Mouse (Mus musculus) activated CD4-positive, CD25-positive, alpha-beta regulatory T cell, adult 4 months (primary cell): ENCODE data around the gene Pklr. TPM values are rescaled to one million over a fixed set of nuclear protein-coding genes. Genes with fewer than 3 reads are reported as not detected.
"Not testable (repeated sequence)": the region's sequence is repeated elsewhere in the genome, so short reads cannot be mapped to it uniquely, and the experiment has no call there.

ENCODE experiments used
- ATAC-seq: one replicate; pipeline ENCODE4 v1.8.0; 2017
- polyA plus RNA-seq, 2 experiments: library from polyadenylated mRNA; unstranded; fragments of 100-300 nt; shearing (Covaris generic); gene quantifications; one replicate each; pipeline ENCODE4 v1.2.1; 2017

Gene Pklr
- polyA plus RNA-seq, 2 experiments from 2014 or later = not detected

DNA sequence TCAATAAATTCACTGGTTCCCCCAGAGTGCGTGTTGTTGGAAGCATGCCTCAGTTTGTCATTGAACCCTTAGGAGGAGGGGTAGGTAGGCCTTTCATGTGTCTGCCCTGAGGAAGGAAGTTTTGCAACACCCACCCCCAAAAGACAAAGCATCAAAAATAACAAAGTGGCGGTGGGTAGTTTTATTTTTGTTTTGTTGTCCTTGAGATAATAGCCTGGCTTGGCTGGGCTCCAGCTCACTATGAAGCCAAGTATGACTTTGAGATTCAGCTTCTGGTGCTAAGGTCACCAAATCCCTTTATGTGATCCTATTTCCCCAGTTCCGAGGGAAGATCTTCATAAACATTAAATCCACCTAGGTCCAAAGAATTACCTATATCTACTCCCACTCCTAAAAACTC is 11.7 kb upstream of the Pklr start:
- no peak for ATAC-seq

GRCm38 (mm10) chr3:89125981-89126380 is 10.0 kb upstream of the Pklr start:
- no peak for ATAC-seq

- ATAC-seq = no peak
Measured at GRCm38 (mm10) chr3:89129908-89130307, 6.0 kb upstream of the Pklr start.

- ATAC-seq = no peak
Measured at GRCm38 (mm10) chr3:89131816-89132215, 4.1 kb upstream of the Pklr start.

DNA sequence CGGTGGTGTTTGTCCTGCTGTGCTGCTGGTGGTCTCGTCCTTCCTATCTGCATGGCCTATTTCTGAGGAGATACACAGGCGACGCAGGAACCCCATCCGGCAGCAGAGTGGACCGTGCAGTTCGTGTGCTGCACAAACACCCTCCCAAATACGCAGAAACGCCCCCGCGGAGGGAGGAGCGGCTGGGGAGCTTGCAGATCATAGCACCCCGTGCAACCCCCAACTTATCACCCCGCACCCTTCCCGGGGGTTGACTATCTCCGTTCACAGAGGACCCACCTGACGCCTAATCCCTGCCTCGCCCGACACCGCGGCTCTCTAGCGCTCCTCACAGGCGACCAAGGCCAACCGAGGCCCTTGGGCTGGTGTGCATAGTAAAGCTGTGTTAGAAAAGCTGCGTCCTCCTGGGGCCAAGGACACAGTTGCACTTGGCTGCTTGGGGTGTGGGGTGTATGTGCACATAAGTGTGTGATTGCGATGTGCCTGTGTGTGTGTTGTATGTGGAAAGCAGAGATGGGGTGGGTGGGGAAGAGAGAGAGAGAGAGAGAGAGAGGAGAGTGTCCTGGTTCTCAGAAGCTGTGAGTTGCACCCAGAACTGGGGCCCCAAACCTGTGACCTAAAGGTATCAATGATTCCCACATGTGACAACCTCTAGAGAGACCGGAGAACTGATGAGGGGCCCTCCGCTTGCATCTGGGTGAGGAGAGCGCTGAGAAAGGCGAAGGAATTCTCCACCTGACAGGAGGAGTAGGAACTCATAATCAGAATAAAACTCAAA is 3.5 kb upstream of the Pklr start:
- ATAC-seq = no peak

- ATAC-seq = no peak
Measured at GRCm38 (mm10) chr3:89133063-89133450, 2.9 kb upstream of the Pklr start.

DNA sequence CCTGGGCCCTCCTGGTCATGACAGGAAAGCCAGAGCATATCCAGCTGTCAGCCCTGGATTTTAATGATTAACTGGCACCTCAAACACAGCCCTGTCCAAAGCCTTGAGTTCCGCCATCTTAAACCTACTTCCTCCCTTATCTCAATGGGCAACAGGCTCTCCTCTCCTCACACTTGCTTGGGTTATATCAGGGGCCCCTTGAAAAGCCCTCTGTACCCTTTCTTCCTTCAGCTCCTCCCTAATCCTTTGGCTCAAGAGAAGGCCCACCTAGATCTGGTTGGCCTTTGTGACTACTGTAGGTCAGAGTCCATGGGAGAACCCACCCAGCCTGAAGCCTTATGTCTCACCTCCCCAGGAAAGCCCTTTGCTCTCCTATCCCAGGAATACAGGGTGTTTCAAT is 2.2 kb upstream of the Pklr start:
- no peak for ATAC-seq

DNA sequence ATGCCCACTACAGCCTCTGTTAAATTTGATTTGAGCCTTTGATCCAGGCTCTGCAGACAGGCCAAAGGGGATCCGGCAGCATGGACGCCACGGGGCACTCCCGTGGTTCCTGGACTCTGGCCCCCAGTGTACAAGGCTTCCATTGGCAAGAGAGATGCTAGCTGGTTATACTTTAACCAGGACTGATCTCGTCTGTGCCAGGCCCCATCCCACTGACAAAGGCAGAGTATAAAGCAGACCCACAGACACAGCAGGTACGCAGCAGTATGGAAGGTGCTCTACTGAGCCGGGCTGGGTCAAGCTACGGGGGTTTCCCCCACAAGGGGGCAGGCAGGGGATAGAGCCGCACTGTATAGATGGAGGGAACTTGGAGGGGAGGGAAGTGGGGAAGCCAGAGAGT is 423 bp downstream of the Pklr start:
- no peak for ATAC-seq

DNA sequence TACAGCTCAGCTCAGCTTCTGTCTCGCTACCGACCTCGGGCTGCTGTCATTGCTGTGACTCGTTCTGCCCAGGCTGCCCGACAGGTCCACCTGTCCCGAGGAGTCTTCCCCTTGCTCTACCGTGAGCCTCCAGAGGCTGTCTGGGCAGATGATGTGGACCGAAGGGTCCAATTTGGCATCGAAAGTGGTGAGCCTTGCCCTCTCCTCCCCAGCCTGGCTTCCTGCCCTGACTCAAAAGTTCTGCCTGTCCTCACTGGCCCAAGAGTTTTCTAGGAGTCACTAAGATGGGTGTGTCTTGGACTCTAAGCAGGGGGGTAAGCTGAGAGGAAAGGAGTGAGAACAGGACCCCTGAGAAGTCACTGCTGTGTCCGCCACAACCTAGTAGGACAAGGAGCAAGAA is 8.9 kb downstream of the Pklr start:
- ATAC-seq = no peak

DNA sequence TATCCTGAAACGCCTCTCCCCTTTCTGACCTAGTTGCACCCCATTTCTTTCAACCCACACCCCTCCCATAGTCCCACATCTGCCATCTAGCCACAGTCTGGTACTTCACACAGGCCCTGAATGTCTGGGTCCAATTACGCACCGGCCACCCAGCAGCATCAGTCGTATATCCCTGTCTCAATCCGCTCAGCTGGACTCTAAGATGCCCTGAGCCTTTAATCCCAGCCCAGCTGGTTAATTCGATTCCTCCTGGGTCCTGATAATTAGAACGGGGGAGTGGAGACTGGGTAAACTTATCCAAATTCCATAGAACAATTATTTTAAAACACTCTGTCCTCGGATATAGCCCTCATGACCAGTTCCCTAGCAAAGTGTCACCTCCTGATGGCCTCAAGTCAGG is 9.6 kb downstream of the Pklr start:
- no peak for ATAC-seq

- ATAC-seq = no peak
Measured at GRCm38 (mm10) chr3:89147101-89147978, 11.4 kb downstream of the Pklr start.

DNA sequence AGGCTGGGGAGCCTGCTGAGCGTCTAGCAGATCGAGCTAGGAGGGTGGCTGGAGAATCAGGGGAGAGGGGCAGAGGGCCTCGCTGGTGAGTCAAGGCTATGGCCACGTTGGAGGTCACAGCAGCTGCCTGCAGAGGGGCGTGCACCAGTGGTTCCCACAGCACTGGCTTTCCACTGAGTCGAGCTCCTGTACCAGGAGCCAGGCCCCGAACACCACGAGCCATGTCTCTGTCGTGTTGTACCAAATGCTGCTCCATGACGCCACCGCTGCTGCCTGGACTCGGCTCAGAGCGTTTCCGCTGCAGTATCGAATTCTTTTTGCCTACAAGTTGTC is 12.0 kb downstream of the Pklr start:
- ATAC-seq = no peak

DNA sequence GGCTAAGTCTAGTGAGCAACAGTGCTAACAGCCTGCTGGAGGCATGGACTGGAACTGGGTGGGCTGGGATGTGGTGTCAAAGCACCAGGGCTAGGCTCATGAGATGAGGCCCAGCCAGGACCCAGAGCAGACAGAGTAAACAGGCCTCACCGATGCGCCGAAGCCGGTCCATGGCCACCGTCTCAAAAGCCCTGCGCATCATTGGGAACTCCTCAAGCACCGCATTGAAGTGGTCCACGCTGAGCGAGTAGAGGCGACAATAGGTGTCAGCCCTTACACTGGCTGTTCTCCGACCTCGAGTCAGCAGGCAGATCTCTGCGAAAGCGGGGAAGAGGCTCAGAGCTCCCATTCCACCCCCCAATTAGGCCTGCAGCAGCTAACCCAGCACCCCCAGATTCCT is 12.6 kb downstream of the Pklr start:
- ATAC-seq = no peak

- no peak for ATAC-seq
Measured at GRCm38 (mm10) chr3:89152084-89152835, 16.3 kb downstream of the Pklr start.

DNA sequence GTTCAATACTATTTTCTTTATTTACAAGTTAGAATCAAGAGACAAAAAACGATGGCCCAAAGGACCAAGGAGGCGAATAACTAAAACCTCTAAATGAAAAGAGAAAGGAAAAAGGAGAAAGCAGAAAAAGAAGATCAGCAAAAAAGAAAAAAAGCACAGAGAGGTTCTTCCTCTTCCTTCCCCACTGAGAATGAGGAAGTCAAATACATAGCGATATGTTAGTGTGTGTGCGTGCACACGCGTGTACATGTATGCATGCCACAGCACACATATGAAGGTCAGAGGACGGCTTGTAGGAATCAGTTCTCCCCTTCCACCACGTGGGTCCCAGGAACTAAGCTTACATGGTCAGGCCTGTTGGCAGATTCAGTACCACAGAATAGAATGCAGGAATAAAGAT is 21.0 kb downstream of the Pklr start:
- no peak for ATAC-seq

DNA sequence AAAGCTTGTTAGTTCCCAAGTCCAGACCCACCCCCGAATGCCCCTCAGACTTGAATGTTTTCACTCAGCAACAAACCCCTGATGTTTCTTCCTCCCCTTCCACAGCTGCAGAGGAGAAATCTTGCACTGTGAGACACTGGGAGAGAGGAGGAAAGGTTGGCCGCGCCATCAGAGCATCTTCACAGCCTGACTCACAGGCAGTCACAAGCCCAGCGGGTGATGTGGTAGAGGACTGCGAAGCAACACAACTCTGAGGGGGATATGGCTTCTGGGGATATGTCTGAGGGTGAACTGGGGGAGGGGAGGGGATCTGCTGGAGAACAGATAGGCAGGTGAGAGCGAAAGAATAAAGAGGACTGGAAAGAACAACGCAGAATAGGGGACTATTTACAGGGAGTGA is 22.7 kb downstream of the Pklr start:
- ATAC-seq = no peak

- ATAC-seq = no peak
Measured at GRCm38 (mm10) chr3:89159211-89159610, 23.3 kb downstream of the Pklr start.

- peak; percentile 35 for ATAC-seq
Measured at GRCm38 (mm10) chr3:89159616-89160344, 23.8 kb downstream of the Pklr start, which contains the start of gene Hcn3. TSS of gene Hcn3 (minus strand) at chr3:89160196.

DNA sequence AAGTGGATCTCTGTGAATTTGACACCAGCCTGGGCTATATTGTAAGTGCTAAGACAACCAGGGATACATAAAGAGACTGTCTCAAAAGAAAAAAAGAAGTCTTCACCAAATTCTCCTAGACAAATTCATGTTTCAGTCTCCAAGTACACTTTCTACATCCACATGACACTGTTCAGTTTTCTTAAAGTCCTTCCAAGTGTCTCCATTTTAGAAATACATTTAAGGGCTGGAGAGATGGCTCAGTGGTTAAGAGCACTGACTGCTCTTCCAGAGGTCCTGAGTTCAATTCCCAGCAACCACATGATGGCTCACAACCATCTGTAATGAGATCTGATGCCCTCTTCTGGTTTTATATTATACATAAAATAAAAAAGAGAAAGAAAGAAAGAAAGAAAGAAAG is 25.3 kb downstream of the Pklr start:
- ATAC-seq = not testable (repeated sequence)

DNA sequence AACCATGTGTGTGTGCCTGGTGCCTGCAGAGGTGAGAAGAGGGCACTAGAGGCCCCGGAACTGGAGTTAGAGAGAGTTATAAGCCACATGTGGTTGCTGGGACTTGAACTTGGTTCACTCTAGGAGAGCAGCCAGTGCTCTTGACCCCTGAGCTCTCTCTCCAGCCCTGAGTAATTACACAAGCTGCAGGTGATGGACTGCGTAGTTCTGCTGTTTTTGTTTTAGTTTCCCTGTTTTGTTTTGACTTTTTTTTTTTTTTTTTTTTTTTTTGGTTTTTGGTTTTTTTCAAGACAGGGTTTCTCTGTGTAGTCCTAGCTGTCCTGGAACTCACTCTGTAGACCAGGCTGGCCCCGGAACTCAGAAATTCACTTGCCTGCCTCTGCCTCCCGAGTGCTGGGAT is 25.8 kb downstream of the Pklr start:
- no peak for ATAC-seq

DNA sequence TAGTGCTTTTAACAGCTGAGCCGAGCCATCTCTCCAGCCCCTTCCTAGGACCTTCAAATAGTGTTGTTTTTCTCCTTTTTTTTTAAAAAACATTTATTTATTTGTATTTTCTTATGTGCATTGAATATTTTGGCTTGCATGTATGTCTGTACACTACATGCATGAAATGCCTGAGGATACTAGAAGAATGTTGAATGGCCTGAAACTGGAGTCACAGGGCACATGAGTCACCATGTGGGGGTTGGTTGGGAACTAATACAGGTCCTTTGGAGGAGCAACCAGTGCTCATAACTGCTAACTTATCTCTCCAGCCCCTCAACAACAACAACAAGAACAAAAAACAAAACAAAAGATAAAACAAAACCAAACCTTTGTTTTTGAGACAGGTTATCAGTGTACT is 27.2 kb downstream of the Pklr start:
- ATAC-seq = no peak

DNA sequence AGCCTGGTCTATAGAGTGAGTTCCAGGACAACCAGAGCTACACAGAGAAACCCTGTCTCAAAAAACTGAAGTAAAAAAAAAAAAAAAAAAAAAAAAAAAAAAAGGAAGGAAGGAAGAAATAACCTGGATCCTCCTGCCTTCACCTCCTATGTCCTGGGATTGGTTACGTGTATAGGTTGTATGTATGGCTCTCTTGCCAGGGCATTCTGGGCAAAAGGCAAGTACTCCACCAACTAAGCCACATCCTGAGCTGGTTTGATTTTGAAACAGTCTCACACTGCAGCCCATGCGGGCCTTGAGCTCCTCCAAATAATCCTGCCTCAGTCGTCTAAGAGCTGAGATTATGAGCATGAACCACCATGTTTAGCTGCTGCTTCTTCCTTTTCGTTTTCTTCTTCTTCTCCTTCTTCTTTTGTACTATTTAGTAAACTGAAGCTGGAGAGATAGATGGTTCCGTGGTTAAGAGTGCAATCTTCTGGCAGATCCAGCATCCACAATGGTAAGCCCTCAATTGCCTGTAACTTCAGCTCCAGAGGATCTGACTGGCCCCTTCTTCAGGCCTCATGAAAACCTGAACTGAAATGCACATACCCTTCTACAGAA is 27.8 kb downstream of the Pklr start:
- ATAC-seq = no peak
